Mouse (Mus musculus): ENCODE data around the gene Hist1h4m. TPM values are rescaled to one million over a fixed set of nuclear protein-coding genes. Genes with fewer than 3 reads are reported as not detected.
"Not testable (repeated sequence)": the region's sequence is repeated elsewhere in the genome, so short reads cannot be mapped to it uniquely, and the experiment has no call there.

Gene Hist1h4m
- total RNA-seq (2021), result 100 to 1,000 TPM; 252 to 307 TPM
- long read RNA-seq, experiment 1, partial matches to known transcripts, result 0 of 1 reads
- long read RNA-seq, experiment 1, other reads (novel, unspliced or antisense), result 0 of 1 reads
- long read RNA-seq, experiment 2, result 0 reads

GRCm38 (mm10) chr13:21811539-21811938 lies at the start of gene Hist1h4m:
TSS of gene Hist1h4m (plus strand) at chr13:21811746.
- DNase-seq (ENCODE audit: low spot score in 2 of 2), result peak; percentile 31 to 41

GRCm38 (mm10) chr13:21778814-21779766 lies 32.5 kb upstream of the Hist1h4m start:
- peak; percentile 49 to 60 for DNase-seq (ENCODE audit: low spot score in 2 of 2)

GRCm38 (mm10) chr13:21779767-21780731 lies 31.5 kb upstream of the Hist1h4m start, which contains the start of gene Hist1h1b:
TSS of gene Hist1h1b (minus strand) at chr13:21780625.
- peak; percentile 71 to 77 for DNase-seq (ENCODE audit: low spot score in 2 of 2)

GRCm38 (mm10) chr13:21781021-21781555 lies 30.5 kb upstream of the Hist1h4m start:
- no peak for DNase-seq (ENCODE audit: low spot score in 2 of 2)

GRCm38 (mm10) chr13:21781639-21782038 lies 29.9 kb upstream of the Hist1h4m start:
- no peak for DNase-seq (ENCODE audit: low spot score in 2 of 2)

GRCm38 (mm10) chr13:21782361-21783254 lies 28.9 kb upstream of the Hist1h4m start:
- DNase-seq (ENCODE audit: low spot score in 2 of 2), result not testable (repeated sequence)

GRCm38 (mm10) chr13:21783255-21783617 lies 28.3 kb upstream of the Hist1h4m start, which contains the start of gene Hist1h3i:
TSS of gene Hist1h3i (minus strand) at chr13:21783370.
- DNase-seq (ENCODE audit: low spot score in 2 of 2), result peak; percentile 60 to 62

GRCm38 (mm10) chr13:21783734-21784161 lies 27.8 kb upstream of the Hist1h4m start:
- DNase-seq (ENCODE audit: low spot score in 2 of 2), result no peak

- no peak for DNase-seq (ENCODE audit: low spot score in 2 of 2)
These were observed 27.2 kb upstream of the Hist1h4m start for GRCm38 (mm10) chr13:21784311-21784710.

GRCm38 (mm10) chr13:21786189-21786898 lies 25.2 kb upstream of the Hist1h4m start:
- no peak for DNase-seq (ENCODE audit: low spot score in 2 of 2)

GRCm38 (mm10) chr13:21786899-21787629 lies 24.5 kb upstream of the Hist1h4m start, which contains the start of the genes Hist1h2an and Hist1h2bp:
TSS of gene Hist1h2an (minus strand) at chr13:21787218.
TSS of gene Hist1h2bp (plus strand) at chr13:21787461.
- peak; percentile 80 to 85 for DNase-seq (ENCODE audit: low spot score in 2 of 2)

- no peak for DNase-seq (ENCODE audit: low spot score in 2 of 2)
These were observed 23.6 kb upstream of the Hist1h4m start for GRCm38 (mm10) chr13:21787760-21788593.

- DNase-seq (ENCODE audit: low spot score in 2 of 2), result no peak
These were observed 21.6 kb upstream of the Hist1h4m start for GRCm38 (mm10) chr13:21789925-21790324.

GRCm38 (mm10) chr13:21790601-21791283 lies 20.8 kb upstream of the Hist1h4m start:
- no peak for DNase-seq (ENCODE audit: low spot score in 2 of 2)

GRCm38 (mm10) chr13:21795584-21795983 lies 16.0 kb upstream of the Hist1h4m start:
- no peak for DNase-seq (ENCODE audit: low spot score in 2 of 2)

GRCm38 (mm10) chr13:21797163-21797562 lies 14.4 kb upstream of the Hist1h4m start:
- DNase-seq (ENCODE audit: low spot score in 2 of 2), result not testable (repeated sequence)

GRCm38 (mm10) chr13:21803058-21803457 lies 8.5 kb upstream of the Hist1h4m start:
- not testable (repeated sequence) for DNase-seq (ENCODE audit: low spot score in 2 of 2)
